Mouse (Mus musculus): ENCODE measurements around the gene Efcab11. TPM values are rescaled to one million over a fixed set of nuclear protein-coding genes. Genes with fewer than 3 reads are reported as not detected.

The Efcab11 gene
- polyA plus RNA-seq, 1 experiment from 2014 or later: 9.9 TPM

DNA sequence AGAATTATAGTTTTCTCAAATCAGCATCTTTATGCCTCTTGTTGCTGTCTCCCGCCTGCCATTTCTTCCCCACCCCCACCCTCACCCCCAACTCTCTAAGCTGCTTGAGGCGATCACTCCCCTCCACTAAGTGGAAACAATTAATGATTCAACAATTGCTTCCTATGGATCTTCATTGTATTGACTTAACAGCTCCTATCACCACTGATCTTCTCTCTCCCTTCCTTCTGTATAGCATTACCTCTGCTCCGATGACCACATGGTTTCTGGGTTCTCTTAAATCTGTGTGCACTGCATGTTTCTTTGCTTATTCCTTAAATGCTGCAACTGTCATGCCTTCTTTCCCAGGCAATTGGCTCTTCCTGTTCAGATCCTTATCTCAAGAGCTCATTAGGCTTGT, 120.2 kb downstream of the Efcab11 start:
- Histone ChIP-seq H3K36me3 (no peaks in the 10 kb centered on the region), H3K27me3 (no peaks in the 10 kb centered on the region), H3K4me2 (replicated peaks) (no peak overlapping the region), H3K27ac (replicated peaks) (no peak overlapping the region), H3K9me3 (no peaks in the 10 kb centered on the region), H3K4me3 (no peak overlapping the region), H3K9ac (replicated peaks) (no peak overlapping the region), H3K4me1 (no peaks in the 10 kb centered on the region)
- 68% methylated on average over 3 of the region's 3 CpGs for WGBS
- no peak for ATAC-seq (replicated peaks)

DNA sequence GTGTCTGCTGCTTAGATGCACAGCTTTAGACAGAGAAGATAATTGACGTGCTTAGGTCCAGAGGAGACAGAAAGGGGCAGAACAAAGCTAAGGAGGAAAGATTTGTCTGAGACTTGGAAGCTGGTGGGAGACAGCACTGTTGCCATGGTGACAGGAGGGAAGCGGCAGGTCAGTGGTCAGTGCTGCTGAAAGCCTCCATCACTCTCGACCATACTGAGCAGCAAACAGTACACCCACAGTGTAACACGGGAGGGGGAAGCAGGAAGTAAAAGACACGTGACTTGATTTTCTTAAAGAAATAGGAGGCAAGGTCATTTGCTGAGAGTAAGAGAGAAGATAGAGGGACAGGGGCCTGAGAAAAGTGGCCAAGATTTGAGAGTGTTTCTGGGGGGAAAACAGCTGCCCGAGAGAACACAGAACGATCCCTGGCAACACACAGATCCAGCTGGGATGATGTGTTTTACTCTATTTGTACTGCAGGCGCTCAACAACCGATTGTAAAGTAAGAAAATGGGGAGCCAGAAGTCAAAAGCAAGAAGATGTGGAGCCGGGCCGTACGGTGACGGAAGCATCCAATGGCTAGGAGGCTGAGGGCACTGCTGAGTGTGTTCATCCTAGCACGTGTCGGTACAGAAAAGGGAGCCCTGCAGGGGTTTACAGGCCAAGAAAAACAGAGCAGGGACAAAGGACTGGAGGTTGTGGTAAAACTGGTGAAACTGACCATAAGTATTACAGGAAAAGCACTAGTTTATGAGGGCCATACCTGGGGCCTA, 126.3 kb downstream of the Efcab11 start:
- Histone ChIP-seq H3K27me3 (no peaks in the 10 kb centered on the region), H3K4me1 (peaks cover 21% of the 10 kb centered on the region), H3K9ac (replicated peaks) (no peak overlapping the region), H3K4me2 (replicated peaks) (peak overlapping the region; percentile 36), H3K27ac (replicated peaks) (no peak overlapping the region), H3K36me3 (no peaks in the 10 kb centered on the region), H3K9me3 (no peaks in the 10 kb centered on the region), H3K4me3 (0 out of 2 replicates have a peak overlapping the region, but pooled peaks have one; percentile 14)
- 32% methylated on average over 15 of the region's 15 CpGs for WGBS
- peak; percentile 84 for ATAC-seq (replicated peaks)

DNA sequence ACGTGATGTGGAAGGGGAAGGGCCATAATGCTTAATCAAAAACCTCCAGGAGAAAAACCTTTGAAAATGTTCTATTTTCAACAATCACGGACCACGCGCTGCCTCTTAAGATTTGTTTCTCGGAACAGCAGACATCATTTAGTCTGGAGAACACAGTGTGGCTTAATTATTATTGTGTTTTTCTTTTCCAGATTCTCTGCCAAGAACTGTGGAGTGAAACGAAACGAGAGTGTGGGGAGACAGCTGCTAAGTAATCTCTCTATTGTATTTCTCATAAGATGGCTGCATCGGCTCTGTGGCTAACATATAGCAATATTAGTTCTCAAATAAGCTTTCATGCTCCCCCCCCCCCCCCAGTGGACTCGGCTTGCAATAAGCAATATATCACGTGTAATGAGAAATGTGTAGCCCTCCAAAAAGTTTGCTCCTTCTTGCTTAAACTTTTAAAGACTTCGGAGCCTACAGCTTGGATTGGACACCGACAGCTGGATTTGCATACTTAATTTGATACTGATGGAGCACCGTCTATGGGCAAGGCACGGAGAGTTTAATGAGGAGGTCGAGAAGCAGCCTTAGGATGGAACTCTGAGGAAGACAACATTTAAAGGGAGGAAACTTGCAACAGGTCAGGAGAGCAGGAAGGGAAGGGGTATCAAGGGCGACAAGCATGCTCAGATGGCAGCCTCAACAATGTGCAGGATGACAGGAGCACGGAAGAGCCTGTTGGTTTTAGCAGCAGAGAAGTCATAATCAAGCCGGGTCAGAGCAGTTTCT, 127.1 kb downstream of the Efcab11 start:
- no peaks in the 10 kb centered on the region for H3K27me3 ChIP-seq
- 9% methylated on average over 18 of the region's 18 CpGs for WGBS
- peak overlapping the region; percentile 14 for H3K4me3 ChIP-seq
- H3K9me3 ChIP-seq: no peaks in the 10 kb centered on the region
- H3K27ac ChIP-seq (replicated peaks): no peak overlapping the region; the same call in 1 of the 2 replicates
- peaks cover 21% of the 10 kb centered on the region for H3K4me1 ChIP-seq
- H3K4me2 ChIP-seq (replicated peaks): peak overlapping the region; percentile 36
- H3K9ac ChIP-seq (replicated peaks): peak overlapping the region; percentile 29; the same call in 1 of the 2 replicates
- ATAC-seq (replicated peaks): peak; percentile 41; the same call in 1 of the 2 replicates
- no peaks in the 10 kb centered on the region for H3K36me3 ChIP-seq

DNA sequence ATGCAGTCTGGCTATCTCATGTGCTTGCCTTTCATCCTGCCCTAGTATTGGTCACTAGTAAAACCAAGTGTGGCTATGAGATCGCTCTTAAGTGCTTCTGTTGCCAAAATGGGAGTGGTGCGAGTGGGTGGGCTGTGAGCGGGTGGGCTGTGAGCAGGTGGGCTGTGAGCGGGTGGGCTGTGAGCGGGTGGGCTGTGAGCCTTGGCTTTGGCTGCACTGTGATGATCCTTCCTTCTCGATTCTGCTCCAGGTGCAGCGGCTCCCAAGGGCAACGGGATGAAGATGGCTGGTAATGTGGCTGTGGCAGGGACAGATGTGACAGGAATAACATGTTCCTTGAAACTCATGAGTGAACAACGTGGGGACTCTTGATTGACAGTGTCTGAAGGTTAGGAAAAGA, 128.0 kb downstream of the Efcab11 start:
- H3K27ac ChIP-seq (replicated peaks): no peak overlapping the region
- H3K4me3 ChIP-seq: no peak overlapping the region
- no peak overlapping the region for H3K4me2 ChIP-seq (replicated peaks)
- no peaks in the 10 kb centered on the region for H3K27me3 ChIP-seq
- 60% methylated on average over 9 of the region's 9 CpGs for WGBS
- H3K36me3 ChIP-seq: no peaks in the 10 kb centered on the region
- H3K9me3 ChIP-seq: no peaks in the 10 kb centered on the region
- H3K9ac ChIP-seq (replicated peaks): no peak overlapping the region
- peaks cover 21% of the 10 kb centered on the region for H3K4me1 ChIP-seq
- peak; percentile 48; the same call in 1 of the 2 replicates for ATAC-seq (replicated peaks)

DNA sequence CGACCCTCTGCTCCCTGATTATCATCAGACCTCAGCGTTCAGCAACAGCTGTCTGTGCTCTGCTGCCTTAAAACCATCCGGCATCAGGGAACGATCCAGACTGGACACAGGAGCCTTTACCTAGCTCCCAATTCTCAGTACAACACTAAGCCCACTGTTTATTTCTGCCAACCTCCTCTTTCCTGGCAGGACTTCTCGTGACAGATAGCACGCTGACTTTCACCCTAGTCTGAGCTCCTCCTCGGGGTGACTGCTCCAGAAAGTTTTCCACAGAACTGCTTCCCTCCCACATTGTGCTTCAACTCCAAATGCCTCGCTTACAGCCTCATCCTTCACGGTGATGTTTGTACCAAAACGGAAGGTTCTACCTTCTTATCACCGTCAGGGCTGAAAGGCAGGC, 131.3 kb downstream of the Efcab11 start:
- no peaks in the 10 kb centered on the region for H3K27me3 ChIP-seq
- H3K36me3 ChIP-seq: no peaks in the 10 kb centered on the region
- H3K9ac ChIP-seq (replicated peaks): no peak overlapping the region
- no peak for ATAC-seq (replicated peaks)
- no peak overlapping the region for H3K4me2 ChIP-seq (replicated peaks)
- no peaks in the 10 kb centered on the region for H3K9me3 ChIP-seq
- no peak overlapping the region for H3K27ac ChIP-seq (replicated peaks)
- no peak overlapping the region for H3K4me3 ChIP-seq
- H3K4me1 ChIP-seq: peaks cover 17% of the 10 kb centered on the region
- WGBS: 86% methylated on average over 11 of the region's 11 CpGs

DNA sequence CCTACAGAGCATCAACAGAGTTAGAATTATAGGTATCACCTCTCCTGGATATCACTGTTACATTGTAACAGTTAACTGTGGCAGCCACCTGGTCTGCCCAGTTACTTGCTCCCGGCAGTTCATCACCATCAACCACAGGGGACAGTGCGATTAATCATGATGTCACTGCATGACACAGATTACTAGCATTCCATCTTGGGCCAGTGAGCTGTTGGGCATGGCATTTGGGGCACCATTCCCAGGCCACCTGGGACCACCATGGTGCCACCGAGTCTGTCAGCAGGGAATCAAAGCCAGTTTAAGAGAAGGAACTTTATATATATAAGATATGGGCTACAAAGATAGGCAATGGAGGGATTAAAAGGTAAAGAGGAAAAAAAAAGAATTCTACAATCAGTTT, 134.8 kb downstream of the Efcab11 start:
- no peak for ATAC-seq (replicated peaks)
- WGBS: 86% methylated on average over 3 of the region's 3 CpGs
- H3K4me3 ChIP-seq: no peak overlapping the region

DNA sequence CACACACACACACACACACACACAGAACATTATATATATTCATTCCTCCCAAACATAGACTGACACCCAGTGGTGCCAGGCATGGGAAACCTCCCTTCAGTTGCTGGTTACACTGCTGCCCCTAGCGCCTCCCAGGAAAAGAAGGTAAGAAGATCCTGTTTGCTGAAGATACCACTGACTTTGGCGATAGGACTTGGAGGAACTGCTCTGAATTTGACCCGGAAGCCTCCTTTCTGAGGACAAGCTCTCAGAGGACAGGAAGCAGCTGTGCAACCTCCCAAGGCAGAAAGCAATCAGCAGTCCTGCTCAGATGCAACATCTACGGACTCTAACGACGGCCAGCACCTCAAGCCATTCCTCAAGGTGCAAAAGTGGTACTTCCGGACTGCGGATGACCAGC, 142.6 kb downstream of the Efcab11 start:
- no peaks in the 10 kb centered on the region for H3K9me3 ChIP-seq
- no peak overlapping the region for H3K4me3 ChIP-seq
- no peaks in the 10 kb centered on the region for H3K27me3 ChIP-seq
- no peaks in the 10 kb centered on the region for H3K36me3 ChIP-seq
- ATAC-seq (replicated peaks): no peak
- 90% methylated on average over 8 of the region's 8 CpGs for whole genome bisulfite sequencing
- H3K4me1 ChIP-seq: peaks cover 6% of the 10 kb centered on the region
- H3K27ac ChIP-seq (replicated peaks): no peak overlapping the region
- H3K4me2 ChIP-seq (replicated peaks): no peak overlapping the region
- no peak overlapping the region for H3K9ac ChIP-seq (replicated peaks)

More for the DNA sequence above, 134.8 kb downstream of the Efcab11 start:
- H3K9me3 ChIP-seq: no peaks in the 10 kb centered on the region
- H3K27me3 ChIP-seq: no peaks in the 10 kb centered on the region
- no peak overlapping the region for H3K9ac ChIP-seq (replicated peaks)
- H3K4me2 ChIP-seq (replicated peaks): no peak overlapping the region
- H3K27ac ChIP-seq (replicated peaks): no peak overlapping the region
- no peaks in the 10 kb centered on the region for H3K4me1 ChIP-seq
- no peaks in the 10 kb centered on the region for H3K36me3 ChIP-seq

DNA sequence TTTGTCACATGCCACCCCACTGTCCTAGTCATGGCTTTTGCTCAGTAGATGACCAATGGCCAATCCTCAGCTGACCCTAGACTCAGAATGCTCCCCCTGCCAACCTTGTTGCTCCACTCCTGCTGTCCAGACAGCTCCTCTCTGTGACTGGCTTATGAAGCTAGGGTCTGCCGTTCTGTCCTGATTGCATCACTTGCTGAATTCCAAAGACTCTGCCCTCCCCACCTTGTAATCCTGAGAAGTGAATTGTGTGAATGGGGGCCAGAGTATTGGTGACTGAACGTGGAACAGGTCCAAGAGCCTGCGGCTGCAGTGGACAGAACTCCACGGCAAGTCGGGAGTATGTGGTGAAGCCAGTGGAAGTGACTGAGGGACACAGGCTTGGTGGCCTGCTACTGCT, 145.0 kb downstream of the Efcab11 start:
- no peaks in the 10 kb centered on the region for H3K27me3 ChIP-seq
- no peak for ATAC-seq (replicated peaks)
- H3K36me3 ChIP-seq: no peaks in the 10 kb centered on the region
- H3K4me3 ChIP-seq: no peak overlapping the region
- H3K27ac ChIP-seq (replicated peaks): no peak overlapping the region
- peaks cover 15% of the 10 kb centered on the region for H3K4me1 ChIP-seq
- WGBS: 49% methylated on average over 5 of the region's 5 CpGs
- H3K9me3 ChIP-seq: no peaks in the 10 kb centered on the region
- H3K4me2 ChIP-seq (replicated peaks): no peak overlapping the region
- no peak overlapping the region for H3K9ac ChIP-seq (replicated peaks)

DNA sequence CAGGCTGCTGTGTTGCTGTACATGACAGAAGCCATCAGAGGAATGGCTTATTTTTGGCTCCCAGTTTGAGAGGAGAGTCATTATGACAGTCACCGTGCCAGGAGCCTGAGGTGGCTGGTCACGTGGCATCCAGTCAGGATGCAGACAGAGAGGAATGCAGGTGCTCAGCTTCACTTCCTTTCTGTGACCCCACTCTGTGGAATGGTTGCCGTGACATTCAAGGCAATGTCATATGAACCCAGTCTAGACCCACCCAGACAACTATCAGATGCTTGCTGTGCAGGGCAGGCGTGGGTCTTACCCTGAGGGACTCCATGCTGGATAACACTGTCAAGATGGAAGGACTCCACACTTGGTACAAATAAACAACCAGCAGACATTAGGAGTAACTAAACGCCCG, 146.0 kb downstream of the Efcab11 start:
- Histone ChIP-seq H3K9me3 (no peaks in the 10 kb centered on the region), H3K4me2 (replicated peaks) (no peak overlapping the region), H3K27ac (replicated peaks) (no peak overlapping the region), H3K36me3 (no peaks in the 10 kb centered on the region), H3K27me3 (no peaks in the 10 kb centered on the region), H3K9ac (replicated peaks) (no peak overlapping the region), H3K4me1 (peaks cover 15% of the 10 kb centered on the region), H3K4me3 (no peak overlapping the region)
- WGBS: 90% methylated on average over 6 of the region's 6 CpGs
- ATAC-seq (replicated peaks): no peak

DNA sequence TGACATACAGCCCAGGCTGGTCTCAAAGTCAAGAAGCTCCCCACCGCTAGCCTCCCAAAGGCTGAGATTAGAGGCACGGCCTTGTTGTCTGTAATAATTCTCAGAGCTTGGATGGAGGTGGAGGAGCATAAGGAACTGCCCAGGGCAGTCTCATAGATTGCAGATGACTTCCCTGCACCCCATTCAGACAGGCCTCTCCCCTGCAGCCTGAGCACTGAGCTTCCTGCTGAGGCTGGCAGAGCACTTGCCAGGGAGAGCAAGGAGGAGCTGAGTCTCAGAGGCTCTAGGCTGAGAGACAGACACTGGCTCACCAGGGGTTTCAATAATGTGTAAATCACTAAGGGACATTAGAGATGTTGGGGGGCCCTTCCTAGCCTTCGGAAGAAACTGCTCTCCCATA, 147.3 kb downstream of the Efcab11 start:
- Histone ChIP-seq H3K9me3 (no peaks in the 10 kb centered on the region), H3K9ac (replicated peaks) (no peak overlapping the region), H3K27me3 (no peaks in the 10 kb centered on the region), H3K27ac (replicated peaks) (no peak overlapping the region), H3K4me3 (no peak overlapping the region), H3K4me2 (replicated peaks) (no peak overlapping the region), H3K4me1 (peaks cover 15% of the 10 kb centered on the region), H3K36me3 (no peaks in the 10 kb centered on the region)
- WGBS: 52% methylated on average over 3 of the region's 3 CpGs
- no peak for ATAC-seq (replicated peaks)

DNA sequence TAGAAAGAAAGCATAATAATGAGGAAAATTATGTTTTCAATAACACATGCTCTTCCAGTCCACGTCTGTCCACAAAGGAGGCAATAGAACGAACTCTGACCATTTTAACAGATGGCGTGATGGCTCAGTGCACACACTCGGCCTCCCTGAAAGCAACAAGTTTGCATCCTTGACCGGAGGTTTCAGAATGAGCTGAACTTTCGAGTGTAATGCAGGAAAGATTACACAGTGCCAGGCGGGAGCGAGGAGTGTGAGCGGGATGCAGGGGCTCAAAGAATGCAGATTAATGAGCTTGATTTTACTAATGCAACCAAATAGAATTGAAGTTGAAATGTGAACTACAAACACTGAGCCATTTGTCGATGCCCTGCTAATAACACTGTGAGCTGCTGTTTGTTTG, 149.1 kb downstream of the Efcab11 start:
- H3K4me2 ChIP-seq (replicated peaks): no peak overlapping the region
- H3K9ac ChIP-seq (replicated peaks): no peak overlapping the region
- 22% methylated on average over 10 of the region's 10 CpGs for WGBS
- ATAC-seq (replicated peaks): no peak; the same call in 1 of the 2 replicates
- H3K4me1 ChIP-seq: peaks cover 15% of the 10 kb centered on the region
- H3K27ac ChIP-seq (replicated peaks): no peak overlapping the region
- H3K9me3 ChIP-seq: no peaks in the 10 kb centered on the region
- no peaks in the 10 kb centered on the region for H3K36me3 ChIP-seq
- no peak overlapping the region for H3K4me3 ChIP-seq
- no peaks in the 10 kb centered on the region for H3K27me3 ChIP-seq

DNA sequence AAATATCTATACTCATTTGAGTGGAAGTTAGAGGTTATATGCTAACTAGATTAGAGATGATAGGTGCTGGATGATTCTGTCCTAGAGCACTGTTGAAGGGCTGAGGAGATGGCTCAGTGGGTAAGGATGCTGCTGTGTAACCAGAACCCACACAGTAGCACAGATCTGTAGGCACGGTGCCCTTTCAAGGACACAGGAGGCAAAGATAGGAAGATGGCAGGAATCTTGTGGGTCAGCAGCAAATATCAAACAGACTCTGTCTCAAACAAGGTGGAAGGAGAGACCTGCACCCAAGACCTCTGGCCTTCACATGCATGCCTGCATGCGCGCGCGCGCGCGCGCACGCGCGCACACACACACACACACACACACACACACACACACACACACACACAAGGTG, 160.0 kb downstream of the Efcab11 start:
- H3K27ac ChIP-seq (replicated peaks): no peak overlapping the region
- 98% methylated on average over 12 of the region's 12 CpGs for WGBS

More for the DNA sequence above, 160.0 kb downstream of the Efcab11 start:
- Histone ChIP-seq H3K9ac (replicated peaks) (no peak overlapping the region), H3K9me3 (no peaks in the 10 kb centered on the region), H3K36me3 (no peaks in the 10 kb centered on the region), H3K27me3 (no peaks in the 10 kb centered on the region), H3K4me1 (peaks cover 15% of the 10 kb centered on the region), H3K4me2 (replicated peaks) (no peak overlapping the region), H3K4me3 (no peak overlapping the region)
- no peak for ATAC-seq (replicated peaks)

All from forebrain, embryonic 15.5 days (tissue).